Mouse (Mus musculus) midbrain, postnatal 0 days (tissue): ENCODE measurements around the gene Lrmp. TPM values are rescaled to one million over a fixed set of nuclear protein-coding genes. Genes with fewer than 3 reads are reported as not detected.

Experiments used
- ATAC-seq: fragments of 200-750 bp; cut with Nextera tagmentation; 2 replicates; pipeline ENCODE4 v1.8.0; 2017; ENCODE audit warnings: moderate number of reproducible peaks, mild to moderate bottlenecking, moderate TSS enrichment, moderate library complexity; ENCODE audit not compliant: low FRiP score
- DNase-seq: peaks from one replicate; pipeline ENCODE4 v3.0.0-alpha.2; 2015; ENCODE audit warnings: low spot score
- H3K27ac ChIP-seq: fragments of 300-500 bp; sonication (generic); 2 replicates; pipeline ENCODE4 v1.5.1; 2014; ENCODE audit warnings: low read depth, mild to moderate bottlenecking, low read length, mixed read lengths
- H3K27me3 ChIP-seq: fragments of 300-500 bp; sonication (generic); 2 replicates; pipeline ENCODE4 v1.6.1; 2014; ENCODE audit warnings: low read length, control low read depth, mixed read lengths; ENCODE audit not compliant: insufficient read depth
- H3K36me3 ChIP-seq: fragments of 300-500 bp; sonication (generic); 2 replicates; pipeline ENCODE4 v1.6.1; 2014; ENCODE audit warnings: low read length, control low read depth, mixed read lengths; ENCODE audit not compliant: insufficient read depth
- H3K4me1 ChIP-seq: fragments of 300-500 bp; sonication (generic); 2 replicates; pipeline ENCODE4 v1.6.1; 2014; ENCODE audit warnings: mild to moderate bottlenecking, control low read depth, antibody characterized with exemption, low read length, mixed read lengths; ENCODE audit not compliant: insufficient read depth
- H3K4me2 ChIP-seq: fragments of 300-500 bp; sonication (generic); 2 replicates; pipeline ENCODE4 v1.6.1; 2014; ENCODE audit warnings: low read depth, mild to moderate bottlenecking, low read length, mixed read lengths; ENCODE audit not compliant: poor library complexity, severe bottlenecking
- H3K4me3 ChIP-seq: fragments of 300-500 bp; sonication (generic); 2 replicates; pipeline ENCODE4 v1.5.1; 2014; ENCODE audit warnings: low read depth, mild to moderate bottlenecking, low read length, moderate library complexity
- H3K9ac ChIP-seq: fragments of 300-500 bp; sonication (generic); replicated peaks from 2 replicates; pipeline ENCODE4 v1.6.1; 2014; ENCODE audit warnings: mild to moderate bottlenecking, low read length, moderate library complexity, mixed read lengths; ENCODE audit not compliant: poor library complexity, severe bottlenecking
- H3K9me3 ChIP-seq: fragments of 300-500 bp; sonication (generic); 2 replicates; pipeline ENCODE4 v1.6.1; 2016; ENCODE audit warnings: low read length, control low read depth
- CTCF ChIP-seq: IDR thresholded peaks from 2 replicates; pipeline ENCODE4 v1.5.1; 2016; ENCODE audit warnings: antibody characterized with exemption, mild to moderate bottlenecking
- WGBS: fragments of 180-500 bp; shearing (Covaris S2); extraction: QIAGEN DNeasy Blood & Tissue Kit; methylation state at CpG from one replicate; pipeline ENCODE4 v1.1.7; 2014; 5-methylcytosine and 5-hydroxymethylcytosine counted together
- polyA plus RNA-seq: library from polyadenylated mRNA; unstranded; fragments of >200 nt; fragmentation: Nextera tagmentation; extraction: Ambion mirVana; gene quantifications from 2 replicates; pipeline ENCODE4 v1.2.1, GENCODE M21; 2015
- total RNA-seq: library from RNA; depleted of rRNA; stranded (reverse); fragments of >200 nt; gene quantifications from 2 replicates; pipeline ENCODE4 v1.2.3, GENCODE M21; 2014

The Lrmp gene
- total and polyA plus RNA-seq, 2 experiments from 2014 or later: 0.59 to 1.8 TPM

DNA sequence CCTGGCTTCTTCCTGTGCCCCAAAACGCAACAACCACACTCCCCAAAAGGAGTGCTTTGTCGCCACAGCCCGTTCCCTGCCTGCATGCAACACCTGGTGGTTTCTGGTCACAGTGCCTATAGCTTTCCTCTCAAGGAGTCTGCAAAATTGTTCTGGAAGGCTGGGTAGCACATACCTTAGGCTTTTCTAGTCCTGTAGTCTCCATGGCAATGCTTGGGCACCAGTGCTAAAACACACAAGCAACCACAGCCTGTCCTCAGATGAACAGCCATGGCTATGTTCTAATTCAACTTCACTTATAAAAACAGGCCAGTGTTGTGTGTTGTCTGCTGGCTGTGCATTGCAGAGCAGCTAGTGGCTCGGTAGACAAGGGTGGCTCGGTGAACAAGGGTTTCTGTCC lies 21.4 kb downstream of the Lrmp start:
- Histone ChIP-seq H3K9ac (no peak overlapping the region), H3K27ac (no peak overlapping the region), H3K36me3 (no peaks in the 10 kb centered on the region), H3K27me3 (no peaks in the 10 kb centered on the region), H3K9me3 (no peaks in the 10 kb centered on the region), H3K4me3 (no peak overlapping the region), H3K4me2 (no peak overlapping the region), H3K4me1 (no peaks in the 10 kb centered on the region)
- ATAC-seq (no peak), DNase-seq (no peak)
- no peak for TF ChIP-seq CTCF
- WGBS: 92% methylated on average over 5 of the region's 5 CpGs

DNA sequence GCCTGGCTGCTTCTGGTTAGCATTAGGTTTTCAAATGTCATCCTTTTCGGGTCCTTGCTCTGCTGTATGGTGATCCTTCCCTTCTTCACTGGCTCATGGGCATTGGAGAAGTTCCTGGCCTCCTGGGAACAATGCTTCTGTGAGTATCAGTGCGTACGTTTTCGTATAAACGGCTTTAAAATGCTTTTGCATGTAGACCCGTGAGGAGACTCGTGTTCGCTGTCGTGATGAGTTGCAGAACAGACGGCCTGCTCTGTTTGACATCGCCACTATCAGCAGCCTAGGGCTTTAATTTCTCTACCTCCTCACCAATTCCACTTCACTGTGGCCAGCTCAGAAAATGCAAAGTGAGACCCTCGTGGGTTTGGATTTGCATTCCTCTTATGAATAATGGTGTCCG lies 23.8 kb downstream of the Lrmp start:
- Histone ChIP-seq H3K4me3 (no peak overlapping the region), H3K9ac (no peak overlapping the region), H3K27ac (no peak overlapping the region), H3K4me2 (no peak overlapping the region), H3K36me3 (no peaks in the 10 kb centered on the region), H3K27me3 (no peaks in the 10 kb centered on the region), H3K4me1 (no peaks in the 10 kb centered on the region), H3K9me3 (no peaks in the 10 kb centered on the region)
- TF ChIP-seq CTCF: no peak
- DNase-seq: no peak
- 76% methylated on average over 13 of the region's 13 CpGs for WGBS
- no peak for ATAC-seq

DNA sequence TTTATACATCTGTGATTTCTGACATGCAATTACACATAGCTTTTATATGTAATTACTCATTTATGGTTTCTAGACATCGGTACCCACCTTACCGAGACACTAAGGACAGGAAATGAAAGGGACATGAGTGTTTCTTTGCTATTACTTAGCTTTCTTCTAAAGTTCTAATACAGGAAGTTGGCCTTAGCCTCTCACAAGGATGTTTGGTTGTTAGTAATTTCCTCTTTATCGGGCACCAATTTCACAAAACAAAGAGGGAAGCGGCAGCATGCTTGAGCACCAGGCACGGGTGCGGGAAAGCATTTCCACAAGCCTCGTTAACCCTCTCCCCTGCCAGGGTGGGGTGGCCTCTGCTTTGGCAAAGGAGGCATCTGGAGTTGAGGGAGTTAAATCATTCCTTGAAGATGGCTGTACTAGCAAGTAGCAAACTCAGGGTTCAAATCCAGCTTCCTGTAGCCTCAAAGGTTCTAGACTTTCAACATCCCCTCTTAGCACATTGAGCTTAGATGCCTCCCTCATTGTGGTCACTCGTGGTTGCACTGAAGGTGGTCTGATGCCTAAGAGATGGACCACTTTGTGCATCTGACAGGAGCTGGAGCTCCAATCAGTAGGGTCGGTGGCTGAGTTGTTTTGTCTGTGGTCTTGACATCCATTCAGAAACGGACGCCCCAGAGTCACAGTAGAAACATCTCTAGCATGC lies 24.5 kb downstream of the Lrmp start:
- Histone ChIP-seq H3K9me3 (no peaks in the 10 kb centered on the region), H3K36me3 (no peaks in the 10 kb centered on the region), H3K27ac (no peak overlapping the region), H3K9ac (no peak overlapping the region), H3K27me3 (no peaks in the 10 kb centered on the region), H3K4me2 (no peak overlapping the region), H3K4me3 (no peak overlapping the region), H3K4me1 (no peaks in the 10 kb centered on the region)
- TF ChIP-seq CTCF: no peak
- no peak for ATAC-seq
- no peak for DNase-seq
- 74% methylated on average over 11 of the region's 11 CpGs for WGBS

DNA sequence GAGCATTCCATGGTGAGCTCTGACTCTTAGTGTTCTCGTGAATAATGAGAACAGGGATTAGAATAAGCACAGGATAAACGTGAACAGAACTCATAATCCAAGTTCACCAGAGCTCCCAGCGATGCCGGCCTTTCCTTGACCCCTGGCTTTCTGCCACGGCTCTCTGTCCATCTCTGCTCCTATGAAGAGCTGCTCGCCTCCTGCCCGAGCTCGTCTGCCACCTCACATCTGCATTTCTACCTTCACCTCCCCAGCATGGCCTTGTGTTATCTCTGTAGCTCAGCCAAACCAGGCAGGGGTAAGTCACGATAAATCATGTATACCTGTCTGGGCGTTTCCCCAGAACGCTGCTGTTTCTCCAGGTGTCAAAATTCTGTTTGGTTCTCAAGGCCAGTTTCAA lies 25.3 kb downstream of the Lrmp start:
- Histone ChIP-seq H3K27me3 (no peaks in the 10 kb centered on the region), H3K9me3 (no peaks in the 10 kb centered on the region), H3K4me2 (no peak overlapping the region), H3K4me1 (no peaks in the 10 kb centered on the region), H3K9ac (no peak overlapping the region), H3K27ac (no peak overlapping the region), H3K4me3 (no peak overlapping the region), H3K36me3 (no peaks in the 10 kb centered on the region)
- no peak for DNase-seq
- no peak for TF ChIP-seq CTCF
- 55% methylated on average over 11 of the region's 11 CpGs for WGBS
- no peak for ATAC-seq

DNA sequence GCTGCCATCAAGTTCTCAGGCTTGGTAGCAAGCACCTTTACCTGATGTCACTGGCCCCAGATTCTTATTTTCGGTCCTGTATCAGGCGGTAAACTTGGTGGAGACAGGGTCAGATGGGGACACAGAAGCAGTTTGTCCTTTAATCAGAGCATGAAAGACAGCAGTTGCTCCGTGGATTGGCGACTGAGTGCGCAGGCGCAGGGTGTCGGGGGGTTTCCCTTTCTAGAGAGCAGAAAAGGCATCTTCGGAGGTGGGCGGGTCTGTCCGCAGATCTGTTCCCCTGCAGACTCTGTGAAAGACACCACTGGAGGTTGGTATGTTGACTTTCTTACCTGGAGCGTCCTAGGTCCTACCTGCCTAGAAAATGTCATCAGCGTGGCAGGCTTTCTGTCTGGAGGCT lies 26.4 kb downstream of the Lrmp start:
- Histone ChIP-seq H3K4me3 (no peak overlapping the region), H3K4me2 (no peak overlapping the region), H3K4me1 (no peaks in the 10 kb centered on the region), H3K27me3 (no peaks in the 10 kb centered on the region), H3K9me3 (no peaks in the 10 kb centered on the region), H3K27ac (no peak overlapping the region), H3K9ac (no peak overlapping the region), H3K36me3 (no peaks in the 10 kb centered on the region)
- WGBS: 93% methylated on average over 12 of the region's 12 CpGs
- no peak for TF ChIP-seq CTCF
- no peak for ATAC-seq
- no peak for DNase-seq

DNA sequence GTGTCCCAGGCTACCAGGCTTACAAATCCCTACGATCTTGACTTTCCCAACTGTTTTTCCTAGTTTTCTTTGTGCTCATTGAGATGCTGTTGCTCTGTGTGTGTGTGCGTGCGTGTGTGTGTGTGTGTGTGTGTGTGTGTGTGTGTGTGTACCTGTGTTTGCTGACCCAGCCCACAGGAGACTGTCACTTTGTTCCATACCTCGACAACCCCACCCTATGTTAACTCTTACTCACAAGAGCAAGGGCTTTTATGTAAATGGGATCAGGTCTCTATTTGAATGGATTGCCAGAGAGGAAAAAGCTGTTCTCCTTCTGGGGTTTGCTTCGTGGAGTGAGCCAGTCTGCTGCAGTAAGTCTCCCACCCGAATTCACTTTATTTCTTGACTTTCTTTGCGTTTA lies 29.7 kb downstream of the Lrmp start:
- Histone ChIP-seq H3K9ac (no peak overlapping the region), H3K9me3 (no peaks in the 10 kb centered on the region), H3K4me1 (no peaks in the 10 kb centered on the region), H3K36me3 (no peaks in the 10 kb centered on the region), H3K27ac (no peak overlapping the region), H3K27me3 (no peaks in the 10 kb centered on the region), H3K4me3 (no peak overlapping the region), H3K4me2 (no peak overlapping the region)
- WGBS: 76% methylated on average over 7 of the region's 7 CpGs
- DNase-seq (no peak), ATAC-seq (no peak)
- no peak for TF ChIP-seq CTCF
